Mouse (Mus musculus) kidney, adult 11 months (tissue): ENCODE measurements around the gene Kif3a.

Experiments used
- DNase-seq: peaks from one replicate; pipeline ENCODE4 v3.0.0; 2022

Gene Kif3a

GRCm38 (mm10) chr11:53618619-53619198 is 51.5 kb downstream of the Kif3a start, which contains the start of gene Il4:
Il4 (minus strand) TSS chr11:53618669.
- no peak for DNase-seq

GRCm38 (mm10) chr11:53619428-53619827 is 52.2 kb downstream of the Kif3a start:
- DNase-seq, result no peak

DNA sequence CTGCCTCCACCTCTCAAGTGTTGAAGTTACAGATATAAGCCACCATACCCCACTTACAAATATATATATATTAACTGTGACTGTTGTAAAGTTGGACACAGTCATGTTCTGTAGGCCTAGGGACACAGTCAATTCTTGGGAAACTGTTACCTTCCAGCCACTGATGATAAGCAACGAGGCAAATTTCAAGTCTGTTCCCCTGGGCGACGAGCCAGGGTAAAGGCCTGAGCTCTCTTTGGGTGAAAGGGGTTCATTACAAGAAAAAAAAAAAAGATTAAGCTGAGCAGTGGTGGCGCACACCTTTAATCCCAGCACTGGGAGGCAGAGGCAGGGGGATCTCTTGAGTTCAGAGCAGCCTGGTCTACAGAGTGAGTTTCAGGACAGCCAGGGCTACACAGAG is 52.9 kb downstream of the Kif3a start:
- no peak for DNase-seq

DNA sequence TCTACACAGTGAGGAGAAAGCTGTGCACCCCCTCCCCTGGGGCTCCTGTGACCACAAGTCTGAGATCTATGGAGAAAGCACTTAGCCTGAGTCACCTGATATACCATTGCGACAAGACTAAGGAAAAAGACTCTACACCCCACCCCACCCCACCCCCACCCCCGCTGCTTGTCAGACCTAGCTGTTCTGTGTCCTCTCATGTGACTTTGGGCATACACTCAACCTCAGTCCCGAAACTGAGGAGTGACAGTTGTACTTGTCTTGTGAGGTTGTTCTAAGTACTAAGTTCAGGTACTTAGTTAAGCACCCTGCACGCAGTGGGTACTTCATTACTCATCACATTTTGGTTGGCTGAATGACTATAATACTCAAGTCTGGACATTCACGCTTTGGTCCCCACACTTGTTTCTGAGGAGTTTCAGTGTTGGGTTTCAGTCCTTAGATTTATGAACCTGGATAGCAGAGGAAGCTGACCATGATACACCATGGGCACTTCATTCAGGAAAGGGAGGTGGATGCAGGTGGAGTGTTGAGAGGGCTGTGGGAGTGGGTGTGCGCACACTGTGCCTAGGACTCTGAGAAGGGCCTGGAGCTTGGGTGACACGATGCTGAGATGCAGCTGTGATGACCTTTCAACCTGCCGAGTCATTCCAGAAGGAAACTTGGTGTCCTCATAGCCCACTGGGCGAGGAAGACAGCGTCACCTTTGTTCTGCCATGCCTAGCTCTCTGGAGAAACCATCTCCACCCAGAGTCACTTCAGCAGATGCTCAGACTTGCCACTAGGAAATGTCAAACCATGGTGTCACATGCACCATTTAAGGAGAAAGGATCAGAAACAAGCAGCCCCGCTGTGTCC is 54.6 kb downstream of the Kif3a start:
- no peak for DNase-seq

DNA sequence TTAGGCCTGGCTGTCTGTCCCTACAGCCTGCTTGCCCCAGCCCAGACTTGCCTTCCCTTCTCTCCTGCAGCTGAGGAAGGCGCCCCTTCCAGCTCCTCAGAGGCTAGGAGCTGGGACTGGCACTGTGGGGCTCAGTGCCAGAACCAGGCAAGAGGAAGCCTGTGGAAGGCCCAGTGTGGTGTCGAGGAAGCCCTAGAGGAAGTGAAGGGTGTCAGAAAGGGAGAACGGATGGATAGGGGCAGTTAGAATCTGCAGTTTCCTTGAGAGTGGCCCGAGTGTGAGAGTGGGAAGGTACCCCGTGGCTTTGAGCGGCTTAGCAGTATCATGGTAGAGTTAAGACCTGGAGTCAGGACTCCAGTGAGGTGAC is 55.2 kb downstream of the Kif3a start:
- no peak for DNase-seq

DNA sequence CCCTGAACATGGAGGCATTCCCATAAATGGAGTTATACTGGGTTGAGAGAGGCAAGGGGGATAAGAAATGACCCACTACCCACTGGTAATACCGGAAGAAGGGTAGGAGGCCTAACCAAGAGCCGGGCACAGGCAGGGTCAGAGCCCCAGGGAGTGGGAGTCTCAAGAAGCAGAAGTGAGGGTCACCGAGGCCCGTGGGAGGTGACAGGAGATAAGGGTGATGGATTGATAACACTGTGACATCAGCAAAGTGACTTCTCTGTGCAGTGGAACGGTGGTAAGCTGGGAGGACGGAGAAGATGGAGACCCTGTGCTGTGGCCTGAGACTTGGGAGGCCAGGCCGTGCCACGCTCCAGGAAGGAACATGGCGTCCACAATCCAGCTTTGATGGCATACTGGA is 56.4 kb downstream of the Kif3a start:
- DNase-seq, result no peak

DNA sequence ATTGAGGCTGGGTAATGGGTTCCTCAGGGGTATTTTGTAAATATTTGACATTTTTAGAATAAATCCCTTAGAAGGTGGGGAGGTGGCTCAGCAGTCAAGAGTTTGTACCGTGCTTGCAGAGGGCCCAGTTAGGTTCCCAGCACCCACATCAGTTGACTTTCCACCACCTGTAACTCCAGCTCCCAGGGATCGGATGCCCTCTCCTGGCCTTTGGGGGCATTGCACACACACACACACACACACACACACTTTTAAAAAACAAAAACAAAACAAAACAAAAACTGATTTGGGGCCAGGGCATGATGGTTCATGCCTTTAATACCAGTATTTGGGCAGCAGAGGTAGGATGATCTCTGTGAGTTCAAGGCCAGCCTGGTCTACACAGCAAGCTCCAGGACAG is 56.9 kb downstream of the Kif3a start:
- DNase-seq, result no peak

DNA sequence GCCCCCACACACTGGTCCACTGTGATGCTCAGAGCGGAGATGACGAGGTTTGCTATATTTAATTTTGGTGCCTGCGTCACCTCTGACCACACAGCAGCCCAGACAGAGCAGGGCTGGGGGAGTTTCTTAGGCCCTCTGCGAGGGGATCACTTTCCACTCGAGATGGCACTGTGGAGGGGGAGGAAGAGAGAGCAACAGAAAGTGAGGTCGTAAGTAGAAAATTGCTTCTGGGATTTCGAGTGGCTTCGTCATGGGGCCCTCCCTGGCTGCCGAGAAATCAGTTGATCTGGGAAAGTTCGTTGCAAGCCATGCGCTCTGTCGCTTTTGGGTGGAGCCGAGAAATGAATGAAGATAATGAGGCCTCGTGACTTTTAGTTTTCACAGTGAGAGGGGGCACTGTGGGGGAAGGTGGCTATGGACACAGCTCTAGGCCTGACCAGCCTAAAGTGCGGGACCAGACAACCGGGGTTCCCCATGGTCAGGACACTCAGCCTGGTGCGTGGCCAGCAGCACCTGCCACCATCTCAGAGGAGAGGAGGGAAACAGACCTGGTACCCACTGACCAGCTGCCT is 59.7 kb downstream of the Kif3a start:
- DNase-seq, result no peak

- peak; percentile 32 for DNase-seq
Observed at GRCm38 (mm10) chr11:53627859-53628258, 60.7 kb downstream of the Kif3a start.

GRCm38 (mm10) chr11:53632122-53632733 is 65.0 kb downstream of the Kif3a start:
- DNase-seq, result no peak

GRCm38 (mm10) chr11:53633644-53634043 is 66.5 kb downstream of the Kif3a start:
- no peak for DNase-seq

- DNase-seq, result no peak
Observed at GRCm38 (mm10) chr11:53634556-53634955, 67.4 kb downstream of the Kif3a start, which contains the start of gene Il13. Il13 (minus strand) TSS chr11:53634702.

DNA sequence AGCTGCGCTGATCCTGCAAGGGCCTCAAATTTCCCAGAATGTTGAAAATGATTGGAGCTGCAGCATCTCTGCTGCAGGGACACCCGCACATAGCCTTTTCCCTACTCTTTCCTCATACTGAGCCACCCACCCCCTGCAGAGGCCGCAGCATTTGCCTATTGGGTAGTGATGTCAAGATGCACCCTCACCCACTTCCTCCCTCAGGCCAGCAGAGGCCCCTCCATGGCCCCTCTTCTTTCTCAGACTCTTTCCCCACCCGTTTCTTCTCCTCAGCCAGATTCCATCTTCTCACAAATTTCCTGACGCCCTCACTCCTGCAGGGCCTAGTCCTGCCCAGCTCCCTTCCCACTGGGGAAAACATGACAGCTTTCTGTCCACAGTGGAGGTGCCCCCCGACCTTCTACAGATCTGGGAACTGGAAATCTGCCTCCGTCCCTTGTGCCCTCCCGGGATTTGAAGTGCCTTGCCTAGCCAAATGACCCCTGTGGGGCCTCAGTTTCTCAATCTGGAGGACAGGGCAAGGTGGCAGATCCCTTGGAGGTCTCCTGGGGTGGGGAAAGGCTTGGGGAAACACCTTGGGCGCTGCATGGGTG is 68.5 kb downstream of the Kif3a start:
- DNase-seq, result no peak

DNA sequence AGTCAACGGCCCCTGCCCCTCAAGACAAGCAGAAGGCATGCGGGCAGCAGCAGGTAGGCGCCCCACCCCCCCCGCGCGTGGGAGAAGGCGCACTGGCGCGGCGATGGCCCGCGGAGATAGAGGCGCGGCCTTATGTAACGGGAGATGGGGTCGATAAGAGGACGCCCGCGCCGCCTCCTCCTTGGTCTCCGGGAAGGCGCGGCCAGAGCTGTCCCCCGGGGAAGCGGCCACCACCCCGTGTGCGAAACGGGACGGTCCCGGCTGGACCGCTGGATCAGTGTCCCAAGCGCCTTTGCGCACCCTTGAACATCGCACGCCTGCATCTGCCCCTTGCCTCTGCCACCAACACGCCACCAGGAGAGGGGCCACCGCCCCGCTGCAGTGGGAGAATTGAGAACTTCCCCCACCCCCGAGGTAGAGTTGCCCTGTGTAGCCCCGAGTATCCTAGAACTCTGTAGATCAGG is 69.0 kb downstream of the Kif3a start:
- no peak for DNase-seq

- DNase-seq, result no peak
Observed at GRCm38 (mm10) chr11:53637046-53637802, 70.0 kb downstream of the Kif3a start.

DNA sequence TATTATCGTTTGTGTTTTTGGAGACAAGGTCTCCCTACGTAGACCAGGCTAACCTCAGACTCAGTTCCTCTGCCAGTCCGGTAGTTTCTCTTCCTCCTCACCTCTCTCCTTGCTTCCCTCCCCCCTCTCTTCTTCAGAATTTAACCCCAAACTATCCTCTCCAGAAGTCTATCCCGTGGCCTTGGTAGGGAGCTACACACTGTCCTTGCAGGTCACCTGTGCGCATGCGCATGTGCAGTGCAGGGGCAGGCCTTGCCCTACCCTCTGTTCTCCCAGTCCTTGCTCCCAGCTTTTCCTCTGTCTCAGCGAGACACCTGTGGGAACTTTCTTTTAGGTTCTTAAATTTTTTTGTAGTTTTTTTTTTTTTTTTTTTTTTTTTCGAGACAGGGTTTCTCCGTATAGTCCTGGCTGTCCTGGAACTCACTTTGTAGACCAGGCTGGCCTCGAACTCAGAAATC is 70.7 kb downstream of the Kif3a start:
- DNase-seq, result no peak

DNA sequence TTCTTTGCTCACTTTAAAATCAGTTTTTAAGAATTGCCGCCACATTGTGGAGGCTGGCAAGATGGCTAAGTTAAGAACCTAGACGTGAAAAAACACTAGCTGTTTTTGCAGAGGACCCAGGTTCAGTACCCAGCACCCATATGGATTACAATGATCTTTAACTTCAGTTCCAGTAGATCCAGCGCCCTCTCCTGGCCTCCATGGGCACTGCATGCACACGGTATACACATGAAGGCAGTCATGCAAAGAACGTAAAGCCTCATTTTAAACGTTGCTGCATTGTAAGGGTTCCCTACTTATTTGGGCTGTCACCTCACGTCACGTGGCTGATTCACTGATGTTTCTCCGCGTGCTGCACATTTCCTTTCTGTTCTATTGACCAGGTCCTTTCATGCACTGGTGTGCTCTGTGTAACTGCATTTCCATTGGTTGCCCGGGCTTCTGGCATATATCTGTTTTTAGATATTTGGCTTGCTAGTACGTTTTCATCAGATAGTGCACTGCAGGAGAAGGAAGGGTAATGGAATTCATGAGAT is 75.6 kb downstream of the Kif3a start:
- DNase-seq, result no peak

DNA sequence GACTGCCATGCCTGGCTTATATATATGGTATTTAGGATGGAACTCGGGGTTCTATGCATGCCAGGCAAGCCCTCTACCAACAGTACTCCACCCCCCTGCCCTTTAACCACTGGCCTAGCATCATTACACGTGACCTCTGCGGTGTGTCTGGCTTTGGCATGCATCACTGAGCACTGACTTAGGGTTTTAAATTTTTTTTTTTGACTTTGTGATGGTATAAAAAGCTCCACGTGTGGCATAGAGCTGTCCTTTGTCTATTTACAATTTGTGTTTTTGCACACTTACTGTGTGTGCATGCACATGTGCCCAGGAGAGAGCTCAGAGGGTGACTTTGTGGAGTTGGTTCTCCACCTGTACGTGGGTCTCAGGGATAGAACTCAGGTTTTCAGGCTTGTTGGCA is 76.8 kb downstream of the Kif3a start:
- DNase-seq, result no peak

- DNase-seq, result no peak
Observed at GRCm38 (mm10) chr11:53651441-53651840, 84.3 kb downstream of the Kif3a start.
